Mouse (Mus musculus): ENCODE measurements around the gene Tcl1b1. TPM values are rescaled to one million over a fixed set of nuclear protein-coding genes. Genes with fewer than 3 reads are reported as not detected.
"Not testable (repeated sequence)": the region's sequence is repeated elsewhere in the genome, so short reads cannot be mapped to it uniquely, and the experiment has no call there.

Gene Tcl1b1
- polyA plus RNA-seq, 1 experiment from 2014 or later, result not detected

- not testable (repeated sequence) for H3K27me3 ChIP-seq (ENCODE audit: control insufficient read depth, insufficient read depth, low read length); DNase-seq (ENCODE audit: low spot score); H3K9ac ChIP-seq (replicated peaks; ENCODE audit: low read length); H3K9me3 ChIP-seq (replicated peaks; ENCODE audit: control insufficient read depth, low read length); H3K4me2 ChIP-seq (ENCODE audit: low read depth, low read length); H3K36me3 ChIP-seq (replicated peaks; ENCODE audit: control insufficient read depth, insufficient read depth, low read depth, low read length); H3K4me3 ChIP-seq (ENCODE audit: low read depth, low read length); H3K27ac ChIP-seq (replicated peaks; ENCODE audit: low read depth, low read length); ATAC-seq (replicated peaks; ENCODE audit: insufficient number of reproducible peaks, low FRiP score, low TSS enrichment, low read depth); H3K4me1 ChIP-seq (ENCODE audit: control insufficient read depth, insufficient read depth, low read length)
- WGBS, result 72% methylated on average over 2 of the region's 2 CpGs
Measured at GRCm38 (mm10) chr12:105134167-105134566, 25.3 kb upstream of the Tcl1b1 start.

GRCm38 (mm10) chr12:105134826-105135225, 24.7 kb upstream of the Tcl1b1 start:
- H3K4me1 ChIP-seq (ENCODE audit: control insufficient read depth, insufficient read depth, low read length); H3K36me3 ChIP-seq (replicated peaks; ENCODE audit: control insufficient read depth, insufficient read depth, low read depth, low read length); H3K4me2 ChIP-seq (ENCODE audit: low read depth, low read length); H3K9me3 ChIP-seq (replicated peaks; ENCODE audit: control insufficient read depth, low read length); ATAC-seq (replicated peaks; ENCODE audit: insufficient number of reproducible peaks, low FRiP score, low TSS enrichment, low read depth); H3K27me3 ChIP-seq (ENCODE audit: control insufficient read depth, insufficient read depth, low read length); H3K27ac ChIP-seq (replicated peaks; ENCODE audit: low read depth, low read length); DNase-seq (ENCODE audit: low spot score); H3K4me3 ChIP-seq (ENCODE audit: low read depth, low read length); H3K9ac ChIP-seq (replicated peaks; ENCODE audit: low read length): not testable (repeated sequence)
- 83% methylated on average over 4 of the region's 4 CpGs for WGBS

GRCm38 (mm10) chr12:105137729-105138128, 21.8 kb upstream of the Tcl1b1 start:
- not testable (repeated sequence) for H3K27ac ChIP-seq (replicated peaks; ENCODE audit: low read depth, low read length); H3K27me3 ChIP-seq (ENCODE audit: control insufficient read depth, insufficient read depth, low read length); H3K9me3 ChIP-seq (replicated peaks; ENCODE audit: control insufficient read depth, low read length); DNase-seq (ENCODE audit: low spot score); ATAC-seq (replicated peaks; ENCODE audit: insufficient number of reproducible peaks, low FRiP score, low TSS enrichment, low read depth); H3K4me1 ChIP-seq (ENCODE audit: control insufficient read depth, insufficient read depth, low read length); H3K9ac ChIP-seq (replicated peaks; ENCODE audit: low read length); H3K4me3 ChIP-seq (ENCODE audit: low read depth, low read length); H3K36me3 ChIP-seq (replicated peaks; ENCODE audit: control insufficient read depth, insufficient read depth, low read depth, low read length); H3K4me2 ChIP-seq (ENCODE audit: low read depth, low read length)
- WGBS, result 78% methylated on average over 1 of the region's 1 CpGs

- H3K9ac ChIP-seq (replicated peaks; ENCODE audit: low read length), result no peak overlapping the region
Measured at GRCm38 (mm10) chr12:105143096-105143495, 16.4 kb upstream of the Tcl1b1 start.

GRCm38 (mm10) chr12:105144928-105145327, 14.6 kb upstream of the Tcl1b1 start:
- 50% methylated on average over 1 of the region's 1 CpGs for WGBS
- H3K9ac ChIP-seq (replicated peaks; ENCODE audit: low read length); H3K27ac ChIP-seq (replicated peaks; ENCODE audit: low read depth, low read length): not testable (repeated sequence)

More at GRCm38 (mm10) chr12:105143096-105143495, 16.4 kb upstream of the Tcl1b1 start:
- Histone ChIP-seq H3K36me3 (replicated peaks; ENCODE audit: control insufficient read depth, insufficient read depth, low read depth, low read length) (no peaks in the 10 kb centered on the region), H3K4me1 (ENCODE audit: control insufficient read depth, insufficient read depth, low read length) (no peaks in the 10 kb centered on the region), H3K27me3 (ENCODE audit: control insufficient read depth, insufficient read depth, low read length) (no peaks in the 10 kb centered on the region), H3K27ac (replicated peaks; ENCODE audit: low read depth, low read length) (no peak overlapping the region), H3K9me3 (replicated peaks; ENCODE audit: control insufficient read depth, low read length) (no peaks in the 10 kb centered on the region), H3K4me2 (ENCODE audit: low read depth, low read length) (no peak overlapping the region), H3K4me3 (ENCODE audit: low read depth, low read length) (no peak overlapping the region)
- ATAC-seq (replicated peaks; ENCODE audit: insufficient number of reproducible peaks, low FRiP score, low TSS enrichment, low read depth) (no peak), DNase-seq (ENCODE audit: low spot score) (no peak)
- WGBS, result 97% methylated on average over 3 of the region's 3 CpGs

GRCm38 (mm10) chr12:105145714-105146113, 13.8 kb upstream of the Tcl1b1 start, which contains the start of gene Tcl1b2:
Tcl1b2 (plus strand) TSS chr12:105146014.
- no peak for ATAC-seq (replicated peaks; ENCODE audit: insufficient number of reproducible peaks, low FRiP score, low TSS enrichment, low read depth)
- H3K4me1 ChIP-seq (ENCODE audit: control insufficient read depth, insufficient read depth, low read length), result no peaks in the 10 kb centered on the region
- no peak for DNase-seq (ENCODE audit: low spot score)
- no peaks in the 10 kb centered on the region for H3K9me3 ChIP-seq (replicated peaks; ENCODE audit: control insufficient read depth, low read length)
- no peaks in the 10 kb centered on the region for H3K27me3 ChIP-seq (ENCODE audit: control insufficient read depth, insufficient read depth, low read length)
- H3K4me3 ChIP-seq (ENCODE audit: low read depth, low read length), result no peak within 1 kb of the TSS
- no peaks in the 10 kb centered on the region for H3K36me3 ChIP-seq (replicated peaks; ENCODE audit: control insufficient read depth, insufficient read depth, low read depth, low read length)
- no peak within 1 kb of the TSS for H3K4me2 ChIP-seq (ENCODE audit: low read depth, low read length)
- 82% methylated on average over 3 of the region's 3 CpGs for WGBS
- no peak within 1 kb of the TSS for H3K9ac ChIP-seq (replicated peaks; ENCODE audit: low read length)
- no peak within 1 kb of the TSS for H3K27ac ChIP-seq (replicated peaks; ENCODE audit: low read depth, low read length)

More at GRCm38 (mm10) chr12:105144928-105145327, 14.6 kb upstream of the Tcl1b1 start:
- H3K9me3 ChIP-seq (replicated peaks; ENCODE audit: control insufficient read depth, low read length); DNase-seq (ENCODE audit: low spot score); H3K4me3 ChIP-seq (ENCODE audit: low read depth, low read length); H3K27me3 ChIP-seq (ENCODE audit: control insufficient read depth, insufficient read depth, low read length); ATAC-seq (replicated peaks; ENCODE audit: insufficient number of reproducible peaks, low FRiP score, low TSS enrichment, low read depth); H3K4me1 ChIP-seq (ENCODE audit: control insufficient read depth, insufficient read depth, low read length); H3K4me2 ChIP-seq (ENCODE audit: low read depth, low read length); H3K36me3 ChIP-seq (replicated peaks; ENCODE audit: control insufficient read depth, insufficient read depth, low read depth, low read length): not testable (repeated sequence)

- not testable (repeated sequence) for ATAC-seq (replicated peaks; ENCODE audit: insufficient number of reproducible peaks, low FRiP score, low TSS enrichment, low read depth); H3K9me3 ChIP-seq (replicated peaks; ENCODE audit: control insufficient read depth, low read length); H3K4me3 ChIP-seq (ENCODE audit: low read depth, low read length); DNase-seq (ENCODE audit: low spot score); H3K4me2 ChIP-seq (ENCODE audit: low read depth, low read length); H3K9ac ChIP-seq (replicated peaks; ENCODE audit: low read length); H3K27me3 ChIP-seq (ENCODE audit: control insufficient read depth, insufficient read depth, low read length); H3K36me3 ChIP-seq (replicated peaks; ENCODE audit: control insufficient read depth, insufficient read depth, low read depth, low read length); H3K27ac ChIP-seq (replicated peaks; ENCODE audit: low read depth, low read length); H3K4me1 ChIP-seq (ENCODE audit: control insufficient read depth, insufficient read depth, low read length)
- WGBS, result 72% methylated on average over 4 of the region's 4 CpGs
Measured at GRCm38 (mm10) chr12:105155286-105155685, 4.2 kb upstream of the Tcl1b1 start.

- no peak overlapping the region for H3K27ac ChIP-seq (replicated peaks; ENCODE audit: low read depth, low read length)
- WGBS, result 76% methylated on average over 6 of the region's 6 CpGs
- DNase-seq (ENCODE audit: low spot score) (no peak), ATAC-seq (replicated peaks; ENCODE audit: insufficient number of reproducible peaks, low FRiP score, low TSS enrichment, low read depth) (no peak)
- no peak overlapping the region for H3K9ac ChIP-seq (replicated peaks; ENCODE audit: low read length)
- no peaks in the 10 kb centered on the region for H3K4me1 ChIP-seq (ENCODE audit: control insufficient read depth, insufficient read depth, low read length)
- H3K4me3 ChIP-seq (ENCODE audit: low read depth, low read length), result no peak overlapping the region
- H3K9me3 ChIP-seq (replicated peaks; ENCODE audit: control insufficient read depth, low read length), result no peaks in the 10 kb centered on the region
- no peak overlapping the region for H3K4me2 ChIP-seq (ENCODE audit: low read depth, low read length)
- no peaks in the 10 kb centered on the region for H3K27me3 ChIP-seq (ENCODE audit: control insufficient read depth, insufficient read depth, low read length)
- H3K36me3 ChIP-seq (replicated peaks; ENCODE audit: control insufficient read depth, insufficient read depth, low read depth, low read length), result no peaks in the 10 kb centered on the region
Measured at GRCm38 (mm10) chr12:105158842-105159241, 648 bp upstream of the Tcl1b1 start.
